Mouse (Mus musculus) lung, adult 2 months (tissue): Measurements from ENCODE around the gene Atg5.

Experiments
- CTCF ChIP-seq: fragments of 200-500 bp; IDR thresholded peaks from 2 replicates; pipeline ENCODE4 v1.5.1; 2011; ENCODE audit warnings: mild to moderate bottlenecking, low read length, control low read depth; ENCODE audit not compliant: insufficient read depth
- POLR2A ChIP-seq: fragments of 200-500 bp; IDR thresholded peaks from 2 replicates; pipeline ENCODE4 v1.6.1; 2011; ENCODE audit warnings: low read depth, mild to moderate bottlenecking, control low read depth, low read length, borderline replicate concordance; ENCODE audit errors: extremely low read depth

DNA sequence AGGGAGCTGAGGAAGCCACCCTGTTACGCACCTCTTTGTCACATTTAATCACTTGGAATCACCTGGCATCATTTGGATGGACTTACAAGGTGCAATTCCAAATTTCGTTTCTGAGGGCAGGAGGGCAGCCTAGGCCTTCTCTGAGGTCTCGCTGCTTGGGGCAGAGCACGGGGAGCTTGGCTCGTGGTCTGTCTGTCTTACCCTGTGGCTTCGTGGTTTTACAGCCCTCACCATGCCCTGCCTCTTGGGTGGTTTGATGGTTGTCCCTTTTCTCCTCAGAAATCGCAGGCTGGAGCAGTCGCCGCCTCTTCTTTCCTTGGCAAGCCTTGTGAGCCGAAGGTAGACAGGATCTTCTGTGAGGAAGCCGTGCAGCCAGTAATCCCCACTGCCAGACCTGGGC, 141.8 kb downstream of the Atg5 start:
- TF ChIP-seq CTCF = no peak
- no peak for TF ChIP-seq POLR2A
